Mouse (Mus musculus) urinary bladder, postnatal 25 days (tissue): Measurements from ENCODE around the gene ccdc198.
A peak's percentile ranks its signal among the peaks of the same experiment; 100 is the strongest.

ENCODE experiments used
- DNase-seq: peaks from one replicate; pipeline ENCODE4 v3.0.0; 2022; ENCODE audit warnings: low spot score

ccdc198 gene

GRCm38 (mm10) chr14:49197031-49197527 is 48.2 kb downstream of the ccdc198 start:
- DNase-seq: no peak

GRCm38 (mm10) chr14:49186270-49186669 is 59.0 kb downstream of the ccdc198 start:
- no peak for DNase-seq

- no peak for DNase-seq
Observed at GRCm38 (mm10) chr14:49179736-49180135, 65.5 kb downstream of the ccdc198 start.

- DNase-seq: no peak
Observed at GRCm38 (mm10) chr14:49173290-49174135, 71.8 kb downstream of the ccdc198 start.

- DNase-seq: peak; percentile 43
Observed at GRCm38 (mm10) chr14:49172582-49172988, 72.7 kb downstream of the ccdc198 start.

- DNase-seq: peak; percentile 92
Observed at GRCm38 (mm10) chr14:49171867-49172581, 73.2 kb downstream of the ccdc198 start, which contains the start of gene Naa30. TSS of gene Naa30 (plus strand) at chr14:49172226.

DNA sequence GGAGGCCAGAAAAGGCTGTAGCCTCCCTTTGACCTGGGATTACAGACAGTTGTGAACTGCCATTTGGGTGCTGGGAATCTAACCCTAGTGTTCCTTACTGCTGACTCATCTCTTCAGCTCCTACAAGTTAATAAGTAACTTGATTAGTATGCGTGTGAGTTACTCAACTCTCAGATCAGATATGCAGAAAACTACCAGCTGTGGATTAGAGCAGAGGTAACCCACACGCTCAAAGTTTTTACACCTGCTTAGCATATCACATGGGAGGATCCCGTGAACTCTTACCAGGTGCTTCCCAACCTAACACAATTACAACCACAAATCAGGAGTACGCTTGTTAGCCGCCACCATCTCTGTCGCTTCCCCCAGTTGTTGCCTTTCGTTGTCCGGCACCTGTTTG is 74.0 kb downstream of the ccdc198 start:
- no peak for DNase-seq
